ENCODE assay signal across 8 mouse cellular contexts in genomic region chr11:97986738-97987465, GRCm38 (mm10). TPM values are rescaled to one million over a fixed set of nuclear protein-coding genes. Genes with fewer than 3 reads are reported as not detected.
DNase-seq lines count a peak whose midpoint lies in the region; ATAC-seq and TF ChIP-seq lines count a peak whose summit lies in the region.

No protein-coding gene starts in this region.

- H3K36me3 ChIP-seq in embryonic facial prominence, embryonic 10.5 days (replicated peaks): no peaks in the 10 kb centered on the region
- no peaks in the 10 kb centered on the region for H3K36me3 ChIP-seq in hindbrain, embryonic 15.5 days
- no peaks in the 10 kb centered on the region for H3K36me3 ChIP-seq in midbrain, embryonic 16.5 days (ENCODE audit: control insufficient read depth, insufficient read depth, low read length)

- WGBS in embryonic facial prominence, embryonic 10.5 days: 26% methylated on average over 17 of the region's 17 CpGs
- WGBS in hindbrain, embryonic 15.5 days: 40% methylated on average over 12 of the region's 17 CpGs
- 23% methylated on average over 17 of the region's 17 CpGs for WGBS in midbrain, embryonic 16.5 days

- H3K27me3 ChIP-seq in embryonic facial prominence, embryonic 10.5 days (replicated peaks; ENCODE audit: low read depth, poor library complexity, severe bottlenecking): peaks cover 67% of the 10 kb centered on the region
- H3K27me3 ChIP-seq in hindbrain, embryonic 15.5 days: peaks cover 24% of the 10 kb centered on the region
- H3K27me3 ChIP-seq in midbrain, embryonic 16.5 days (ENCODE audit: control insufficient read depth, insufficient read depth, low read depth, low read length): peaks cover 10% of the 10 kb centered on the region

- H3K4me3 ChIP-seq in left cerebral cortex, adult 2 months: peak overlapping the region; percentile 87
- H3K4me3 ChIP-seq in embryonic facial prominence, embryonic 10.5 days: peak overlapping the region; percentile 90
- peak overlapping the region; percentile 77 for H3K4me3 ChIP-seq in hindbrain, embryonic 15.5 days
- H3K4me3 ChIP-seq in midbrain, embryonic 16.5 days (ENCODE audit: low read depth, low read length): peak overlapping the region; percentile 81

- no peak for ATAC-seq in hindbrain, embryonic 15.5 days (ENCODE audit: low FRiP score, low read depth)
- no peak for ATAC-seq in midbrain, embryonic 16.5 days

- no peak overlapping the region for H3K9ac ChIP-seq in hindbrain, embryonic 15.5 days
- H3K9ac ChIP-seq in midbrain, embryonic 16.5 days (ENCODE audit: low read depth, low read length): no peak overlapping the region; the same call in 1 of the 2 replicates

- H3K9me3 ChIP-seq in embryonic facial prominence, embryonic 10.5 days: no peaks in the 10 kb centered on the region
- H3K9me3 ChIP-seq in hindbrain, embryonic 15.5 days: no peaks in the 10 kb centered on the region
- no peaks in the 10 kb centered on the region for H3K9me3 ChIP-seq in midbrain, embryonic 16.5 days (replicated peaks; ENCODE audit: control insufficient read depth, low read length, poor library complexity, severe bottlenecking)

- peak in 1 of 2 experiments; percentile 11 for DNase-seq in left cerebral cortex, adult 2 months (ENCODE audit: extremely low spot score in 1 of 2, low spot score in 2 of 2)
- no peak for DNase-seq in left cerebral cortex, adult 8-10 months (ENCODE audit: low spot score in 2 of 2)
- no peak for DNase-seq in embryonic facial prominence, embryonic 10.5 days (ENCODE audit: low spot score)
- DNase-seq in right cerebral cortex, adult 2 months (ENCODE audit: low spot score in 2 of 2): no peak
- DNase-seq in adrenal gland, postnatal 10 days: no peak
- no peak for DNase-seq in layer of hippocampus, postnatal 25 days (ENCODE audit: extremely low spot score in 1 of 2, low spot score in 1 of 2)

- H3K4me1 ChIP-seq in embryonic facial prominence, embryonic 10.5 days: peaks cover 32% of the 10 kb centered on the region
- H3K4me1 ChIP-seq in hindbrain, embryonic 15.5 days (replicated peaks): peaks cover 30% of the 10 kb centered on the region
- peaks cover 18% of the 10 kb centered on the region for H3K4me1 ChIP-seq in midbrain, embryonic 16.5 days (ENCODE audit: control insufficient read depth, insufficient read depth, low read length)

- no peak for TF ChIP-seq CTCF in left cerebral cortex, adult 2 months (IDR thresholded peaks at IDR 0.05)

- intact Hi-C loops in left cerebral cortex, adult 2 months (cut with DNase I): loop anchor here (1.0 to 2.0 kb wide), 2 partner anchors 50 to 87 kb away; no protein-coding TSS in a partner anchor

- peak overlapping the region; percentile 34; the same call in 1 of the 2 replicates for H3K27ac ChIP-seq in left cerebral cortex, adult 2 months
- no peak overlapping the region for H3K27ac ChIP-seq in embryonic facial prominence, embryonic 10.5 days (replicated peaks)
- peak overlapping the region; percentile 82; the same call in 1 of the 2 replicates for H3K27ac ChIP-seq in hindbrain, embryonic 15.5 days (replicated peaks)
- no peak overlapping the region for H3K27ac ChIP-seq in midbrain, embryonic 16.5 days (ENCODE audit: low read length)

- peak overlapping the region; percentile 87 for H3K4me2 ChIP-seq in hindbrain, embryonic 15.5 days
- peak overlapping the region; percentile 77 for H3K4me2 ChIP-seq in midbrain, embryonic 16.5 days (ENCODE audit: low read length)

RNA-seq across cellular contexts. Expression of gene Plxdc1, which starts 0.7 kb away (rescaled TPM):
- total RNA-seq in left cerebral cortex, adult 2 months (2021): 10 to 100 TPM; 35.2 to 37.1 TPM
- 10 to 100 TPM; 41.2 to 46.2 (median 43.9) TPM for total RNA-seq in left cerebral cortex, adult 8-10 months (2022)
- 0.07 and 0.13 TPM in 2 replicates for polyA plus RNA-seq in embryonic facial prominence, embryonic 10.5 days (2016; fragmentation: Nextera tagmentation; extraction: Ambion mirVana)
- polyA plus RNA-seq in hindbrain, embryonic 15.5 days (2015; fragmentation: Nextera tagmentation; extraction: Ambion mirVana): 1.4 and 1.5 TPM in 2 replicates
- polyA plus RNA-seq in midbrain, embryonic 16.5 days (2015; fragmentation: Nextera tagmentation; extraction: Ambion mirVana): 2.7 and 3.1 TPM in 2 replicates
- 1 to 10 TPM; 3.4 to 7.2 TPM for total RNA-seq in adrenal gland, postnatal 10 days (2021)
- 1 to 10 TPM; 8.2 to 9.1 TPM for total RNA-seq in layer of hippocampus, postnatal 25 days (2021)

RNA-seq across cellular contexts. Expression of gene Arl5c, which starts 9.1 kb away (rescaled TPM):
- 1 to 10 TPM; 1.2 TPM for total RNA-seq in left cerebral cortex, adult 2 months (2021)
- 1 to 10 TPM; 1.5 to 2.1 (median 1.7) TPM for total RNA-seq in left cerebral cortex, adult 8-10 months (2022)
- polyA plus RNA-seq in embryonic facial prominence, embryonic 10.5 days (2016; fragmentation: Nextera tagmentation; extraction: Ambion mirVana): 15.6 and 19.2 TPM in 2 replicates
- polyA plus RNA-seq in hindbrain, embryonic 15.5 days (2015; fragmentation: Nextera tagmentation; extraction: Ambion mirVana): 12.9 and 13.7 TPM in 2 replicates
- polyA plus RNA-seq in midbrain, embryonic 16.5 days (2015; fragmentation: Nextera tagmentation; extraction: Ambion mirVana): 6.3 and 8.4 TPM in 2 replicates
- 1 to 10 TPM; 3.1 to 3.8 TPM for total RNA-seq in adrenal gland, postnatal 10 days (2021)
- total RNA-seq in layer of hippocampus, postnatal 25 days (2021): 1 to 10 TPM in 1 of 2 experiments, under 1 TPM in 1; 0.71 to 1.2 TPM

RNA-seq across cellular contexts. Expression of gene Cacnb1, which starts 35.9 kb away (rescaled TPM):
- 100 to 1,000 TPM; 150 to 170 TPM for total RNA-seq in left cerebral cortex, adult 2 months (2021)
- total RNA-seq in left cerebral cortex, adult 8-10 months (2022): 100 to 1,000 TPM; 127 to 142 (median 137) TPM
- polyA plus RNA-seq in embryonic facial prominence, embryonic 10.5 days (2016; fragmentation: Nextera tagmentation; extraction: Ambion mirVana): 5.3 and 5.7 TPM in 2 replicates
- polyA plus RNA-seq in hindbrain, embryonic 15.5 days (2015; fragmentation: Nextera tagmentation; extraction: Ambion mirVana): 62.2 and 70.1 TPM in 2 replicates
- 73.2 and 77.6 TPM in 2 replicates for polyA plus RNA-seq in midbrain, embryonic 16.5 days (2015; fragmentation: Nextera tagmentation; extraction: Ambion mirVana)
- 10 to 100 TPM; 11.7 to 29.3 TPM for total RNA-seq in adrenal gland, postnatal 10 days (2021)
- total RNA-seq in layer of hippocampus, postnatal 25 days (2021): 100 to 1,000 TPM; 138 to 144 TPM

RNA-seq across cellular contexts. Expression of gene Rpl19, which starts 39.6 kb away (rescaled TPM):
- total RNA-seq in left cerebral cortex, adult 2 months (2021): 100 to 1,000 TPM; 560 to 591 TPM
- 100 to 1,000 TPM; 564 to 674 (median 627) TPM for total RNA-seq in left cerebral cortex, adult 8-10 months (2022)
- 1,206 and 1,219 TPM in 2 replicates for polyA plus RNA-seq in embryonic facial prominence, embryonic 10.5 days (2016; fragmentation: Nextera tagmentation; extraction: Ambion mirVana)
- polyA plus RNA-seq in hindbrain, embryonic 15.5 days (2015; fragmentation: Nextera tagmentation; extraction: Ambion mirVana): 632 and 657 TPM in 2 replicates
- 583 and 598 TPM in 2 replicates for polyA plus RNA-seq in midbrain, embryonic 16.5 days (2015; fragmentation: Nextera tagmentation; extraction: Ambion mirVana)
- total RNA-seq in adrenal gland, postnatal 10 days (2021): 1,000 to 10,000 TPM; 1,275 to 1,278 TPM
- total RNA-seq in layer of hippocampus, postnatal 25 days (2021): 100 to 1,000 TPM; 567 to 626 TPM

Comparison
In these comparisons a context has a peak if more than half of its experiments do, and no peak if none do; other contexts are left out.
1. H3K27ac ChIP-seq: peak in left cerebral cortex, adult 2 months (single experiment) and hindbrain, embryonic 15.5 days (single experiment); none in embryonic facial prominence, embryonic 10.5 days (single experiment) and midbrain, embryonic 16.5 days (single experiment).
2. RNA of gene Cacnb1, which starts 35.9 kb away (total RNA-seq): 150 to 170 TPM in left cerebral cortex, adult 2 months, 138 to 144 TPM in layer of hippocampus, postnatal 25 days and 127 to 142 TPM in left cerebral cortex, adult 8-10 months; 11.7 to 29.3 TPM in adrenal gland, postnatal 10 days; every median in the first group is over 4 times any median in the second.
3. Peak in every context shown above with its lines, with median percentiles within 50 percentile points of each other: H3K4me3 ChIP-seq.